8 mouse cellular contexts compared by ENCODE assay signal in the genomic region with DNA sequence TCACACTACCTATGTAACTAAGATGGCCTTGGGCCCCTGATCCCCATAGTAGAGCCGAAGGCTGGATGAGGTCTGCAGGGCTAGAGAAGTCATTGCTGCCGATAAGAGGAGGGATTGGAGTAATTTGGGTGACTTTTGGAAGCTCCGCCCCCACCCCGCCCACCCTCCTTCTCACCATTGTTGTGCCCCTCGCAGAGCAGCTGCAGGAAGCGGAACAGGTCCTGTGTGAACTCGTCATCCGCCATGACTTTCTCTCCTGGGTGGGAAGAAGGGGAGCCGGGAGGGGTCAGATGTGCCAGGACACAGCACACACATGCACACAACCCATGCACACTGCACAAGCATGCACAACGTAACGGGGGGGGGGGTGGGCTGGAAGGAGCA.
DNase-seq lines count a peak whose midpoint lies in the region; ATAC-seq and TF ChIP-seq lines count a peak whose summit lies in the region.

No protein-coding gene starts in this region.

- H3K4me1 ChIP-seq in lung, embryonic 15.5 days, result peaks cover 31% of the 10 kb centered on the region
- H3K4me1 ChIP-seq in intestine, embryonic 14.5 days (replicated peaks; ENCODE audit: control insufficient read depth, insufficient read depth, low read length), result peaks cover 26% of the 10 kb centered on the region
- H3K4me1 ChIP-seq in neural tube, embryonic 13.5 days (replicated peaks), result peaks cover 22% of the 10 kb centered on the region

- 20% methylated on average over 11 of the region's 11 CpGs for WGBS in lung, embryonic 15.5 days
- 49% methylated on average over 10 of the region's 11 CpGs for WGBS in intestine, embryonic 14.5 days
- 28% methylated on average over 11 of the region's 11 CpGs for WGBS in neural tube, embryonic 13.5 days

- H3K9me3 ChIP-seq in lung, embryonic 15.5 days, result no peaks in the 10 kb centered on the region
- peaks cover 5% of the 10 kb centered on the region; the same call in 1 of the 2 replicates for H3K9me3 ChIP-seq in intestine, embryonic 14.5 days (ENCODE audit: control insufficient read depth, low read length)
- H3K9me3 ChIP-seq in neural tube, embryonic 13.5 days, result 0 out of 2 replicates have a peak, but pooled peaks cover 5% of the 10 kb centered on the region

- H3K27me3 ChIP-seq in lung, embryonic 15.5 days, result peaks cover 5% of the 10 kb centered on the region; the same call in 1 of the 2 replicates
- no peaks in the 10 kb centered on the region for H3K27me3 ChIP-seq in intestine, embryonic 14.5 days (replicated peaks; ENCODE audit: control insufficient read depth, insufficient read depth, low read length)
- peaks cover 4% of the 10 kb centered on the region; the same call in 1 of the 2 replicates for H3K27me3 ChIP-seq in neural tube, embryonic 13.5 days

- intact Hi-C loops in gastrocnemius, adult 2 months (cut with DNase I), result no loop called here

- peak overlapping the region; percentile 41 for H3K4me2 ChIP-seq in lung, embryonic 15.5 days
- peak overlapping the region; percentile 33 for H3K4me2 ChIP-seq in intestine, embryonic 14.5 days (ENCODE audit: low read length)
- peak overlapping the region; percentile 18; the same call in 1 of the 2 replicates for H3K4me2 ChIP-seq in neural tube, embryonic 13.5 days

- no peak for DNase-seq in gastrocnemius, adult 2 months
- DNase-seq in gastrocnemius, postnatal 25 days, result no peak
- DNase-seq in lung, postnatal 10 days, result no peak
- DNase-seq in intestine, embryonic 14.5 days (ENCODE audit: low spot score), result no peak
- DNase-seq in left cerebral cortex, adult 11 months (ENCODE audit: low spot score), result no peak
- DNase-seq in cerebellum, postnatal 4 days (ENCODE audit: low spot score in 2 of 2), result no peak

- H3K27ac ChIP-seq in gastrocnemius, adult 2 months, result peak overlapping the region; percentile 73
- H3K27ac ChIP-seq in lung, embryonic 15.5 days, result peak overlapping the region; percentile 74
- H3K27ac ChIP-seq in intestine, embryonic 14.5 days (ENCODE audit: low read depth), result peak overlapping the region; percentile 39
- peak overlapping the region; percentile 62 for H3K27ac ChIP-seq in neural tube, embryonic 13.5 days (replicated peaks)

- no peaks in the 10 kb centered on the region for H3K36me3 ChIP-seq in lung, embryonic 15.5 days
- H3K36me3 ChIP-seq in intestine, embryonic 14.5 days (ENCODE audit: control insufficient read depth, insufficient read depth, low read length), result no peaks in the 10 kb centered on the region
- H3K36me3 ChIP-seq in neural tube, embryonic 13.5 days, result no peaks in the 10 kb centered on the region

- H3K4me3 ChIP-seq in gastrocnemius, adult 2 months, result peak overlapping the region; percentile 50
- peak overlapping the region; percentile 13; the same call in 1 of the 2 replicates for H3K4me3 ChIP-seq in lung, embryonic 15.5 days
- H3K4me3 ChIP-seq in intestine, embryonic 14.5 days (ENCODE audit: low read depth, low read length), result no peak overlapping the region
- H3K4me3 ChIP-seq in neural tube, embryonic 13.5 days, result no peak overlapping the region

- ATAC-seq in lung, embryonic 15.5 days (ENCODE audit: borderline replicate concordance, extremely low read depth, low FRiP score, low TSS enrichment), result no peak
- ATAC-seq in intestine, embryonic 14.5 days (replicated peaks; ENCODE audit: low FRiP score, low TSS enrichment, low read depth), result 0 out of 2 replicates have a peak, but pooled peaks have one; percentile 3
- ATAC-seq in neural tube, embryonic 13.5 days (ENCODE audit: low read depth), result peak; percentile 33; the same call in 1 of the 2 replicates

- no peak for TF ChIP-seq CTCF in gastrocnemius, adult 2 months (IDR thresholded peaks at IDR 0.05)

- H3K9ac ChIP-seq in lung, embryonic 15.5 days, result no peak overlapping the region
- H3K9ac ChIP-seq in intestine, embryonic 14.5 days (ENCODE audit: low read length), result no peak overlapping the region
- H3K9ac ChIP-seq in neural tube, embryonic 13.5 days, result no peak overlapping the region

Comparison
In these comparisons a context has a peak if more than half of its experiments do, and no peak if none do; other contexts are left out.
1. H3K4me3 ChIP-seq: peak in gastrocnemius, adult 2 months (single experiment) and lung, embryonic 15.5 days (single experiment); none in intestine, embryonic 14.5 days (single experiment) and neural tube, embryonic 13.5 days (single experiment).
2. Peak in every context shown above with its lines, with median percentiles within 50 percentile points of each other: H3K27ac ChIP-seq and H3K4me2 ChIP-seq.